Comparison of ENCODE assay signal across 20 mouse cellular contexts in the genomic region with DNA sequence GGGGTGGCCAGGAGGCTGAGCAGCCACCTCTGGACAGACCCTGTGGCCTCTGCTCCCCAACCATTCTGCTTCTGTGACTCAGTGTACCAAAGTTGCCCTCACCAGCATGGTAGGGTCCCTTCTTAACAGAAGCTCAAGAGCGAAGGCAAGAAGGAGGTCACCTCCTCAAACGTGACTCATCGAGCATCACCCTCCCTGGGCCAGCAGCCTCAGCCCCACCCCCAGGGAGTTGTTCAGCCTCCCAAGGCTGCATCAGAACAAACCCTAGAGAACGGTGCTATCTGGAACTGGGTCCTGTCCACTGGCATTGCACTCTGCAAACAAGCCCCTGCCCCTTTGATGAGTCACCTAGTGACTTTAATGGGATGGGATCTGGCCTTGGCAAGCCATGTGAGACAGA. TPM values are rescaled to one million over a fixed set of nuclear protein-coding genes. Genes with fewer than 3 reads are reported as not detected.
DNase-seq lines count a peak whose midpoint lies in the region; ATAC-seq lines count a peak whose summit lies in the region.
"Had no signal": no experiment of that assay in that cellular context is flagged by ENCODE, and none has a peak within 500 bp of the region (broad histone marks: within the 10 kb centered on the region; RNA-seq: fewer than 3 reads in every experiment).

No protein-coding gene starts in this region.

- ATAC-seq in intestine, embryonic 14.5 days (replicated peaks; ENCODE audit: low FRiP score, low TSS enrichment, low read depth) = peak; percentile 56
- no peak for ATAC-seq in intestine, embryonic 16.5 days
- ATAC-seq: forebrain, embryonic 16.5 days; hindbrain, embryonic 16.5 days had no signal

- no peak overlapping the region for H3K4me3 ChIP-seq in intestine, embryonic 14.5 days (ENCODE audit: low read depth, low read length)
- H3K4me3 ChIP-seq in intestine, embryonic 16.5 days (ENCODE audit: low read length) = no peak overlapping the region
- H3K4me3 ChIP-seq: liver, embryonic 13.5 days had no signal

- no peak for DNase-seq in intestine, embryonic 14.5 days (ENCODE audit: low spot score)
- peak; percentile 24 for DNase-seq in 416B (ENCODE audit: low read depth)
- peak; percentile 92 for DNase-seq in MN1 (ENCODE audit: low spot score)
- DNase-seq in adrenal gland, postnatal 25 days = peak; percentile 70
- no peak for DNase-seq in thymus, postnatal 25 days
- no peak for DNase-seq in thymus, postnatal 36 days
- DNase-seq: gastrocnemius, postnatal 10 days; kidney, postnatal 14 days; liver, embryonic 13.5 days; lung, postnatal 4 days; midbrain, embryonic 14.5 days; right cerebral cortex, postnatal 25 days had no signal

- H3K9ac ChIP-seq in intestine, embryonic 14.5 days (ENCODE audit: low read length) = no peak overlapping the region
- H3K9ac ChIP-seq in intestine, embryonic 16.5 days (ENCODE audit: low read depth, low read length) = no peak overlapping the region
- H3K9ac ChIP-seq: liver, embryonic 13.5 days had no signal

- peaks cover 3% of the 10 kb centered on the region; the same call in 1 of the 2 replicates for H3K4me1 ChIP-seq in intestine, embryonic 14.5 days (replicated peaks; ENCODE audit: control insufficient read depth, insufficient read depth, low read length)
- no peaks in the 10 kb centered on the region for H3K4me1 ChIP-seq in intestine, embryonic 16.5 days (ENCODE audit: control insufficient read depth, insufficient read depth, low read length)
- H3K4me1 ChIP-seq: liver, embryonic 13.5 days had no signal

- H3K27me3 ChIP-seq in intestine, embryonic 14.5 days (replicated peaks; ENCODE audit: control insufficient read depth, insufficient read depth, low read length) = no peaks in the 10 kb centered on the region
- H3K27me3 ChIP-seq in intestine, embryonic 16.5 days (replicated peaks; ENCODE audit: control insufficient read depth, insufficient read depth, low read length) = no peaks in the 10 kb centered on the region

- no peaks in the 10 kb centered on the region for H3K36me3 ChIP-seq in intestine, embryonic 14.5 days (ENCODE audit: control insufficient read depth, insufficient read depth, low read length)
- H3K36me3 ChIP-seq in intestine, embryonic 16.5 days (ENCODE audit: control insufficient read depth, insufficient read depth, low read length) = no peaks in the 10 kb centered on the region
- H3K36me3 ChIP-seq: liver, embryonic 13.5 days had no signal

- 72% methylated on average over 4 of the region's 4 CpGs for WGBS in intestine, embryonic 14.5 days
- 52% methylated on average over 4 of the region's 4 CpGs for WGBS in intestine, embryonic 16.5 days

- H3K27ac ChIP-seq in intestine, embryonic 14.5 days (ENCODE audit: low read depth) = no peak overlapping the region
- H3K27ac ChIP-seq in intestine, embryonic 16.5 days (ENCODE audit: low read length) = no peak overlapping the region
- H3K27ac ChIP-seq: liver, embryonic 13.5 days had no signal

- H3K9me3 ChIP-seq in intestine, embryonic 14.5 days (ENCODE audit: control insufficient read depth, low read length) = no peaks in the 10 kb centered on the region
- H3K9me3 ChIP-seq in intestine, embryonic 16.5 days (ENCODE audit: control insufficient read depth, low read length) = no peaks in the 10 kb centered on the region
- H3K9me3 ChIP-seq: liver, embryonic 13.5 days had no signal

- H3K4me2 ChIP-seq in intestine, embryonic 14.5 days (ENCODE audit: low read length) = no peak overlapping the region
- no peak overlapping the region for H3K4me2 ChIP-seq in intestine, embryonic 16.5 days (ENCODE audit: low read depth, low read length)
- H3K4me2 ChIP-seq: liver, embryonic 13.5 days had no signal

RNA-seq across cellular contexts. Expression of a gene that starts 5.8 kb away (rescaled TPM):
- not detected in 2 replicates for polyA plus RNA-seq in intestine, embryonic 14.5 days (2014; fragmentation: Nextera tagmentation; extraction: Ambion mirVana)
- not detected in 2 replicates for polyA plus RNA-seq in intestine, embryonic 16.5 days (2015; fragmentation: Nextera tagmentation; extraction: Ambion mirVana)
- total RNA-seq in adrenal gland, postnatal 25 days (2021) = not detected in 2 replicates
- total RNA-seq: gastrocnemius, postnatal 10 days; layer of hippocampus, postnatal 14 days; left cerebral cortex, postnatal 36 days had no signal
- polyA plus RNA-seq: cortical plate, adult 2 months; embryonic facial prominence, embryonic 14.5 days; forebrain, embryonic 16.5 days; heart, embryonic 16.5 days; liver, embryonic 13.5 days; midbrain, embryonic 14.5 days had no signal

RNA-seq across cellular contexts. Expression of a gene that starts 8.2 kb away (rescaled TPM):
- 1.1 TPM in 2 replicates for polyA plus RNA-seq in intestine, embryonic 14.5 days (2014; fragmentation: Nextera tagmentation; extraction: Ambion mirVana)
- polyA plus RNA-seq in intestine, embryonic 16.5 days (2015; fragmentation: Nextera tagmentation; extraction: Ambion mirVana) = 2.2 and 2.5 TPM in 2 replicates
- 1.0 and 1.3 TPM in 2 replicates for total RNA-seq in adrenal gland, postnatal 25 days (2021)

RNA-seq across cellular contexts. Expression of a gene that starts 25.1 kb away (rescaled TPM):
- polyA plus RNA-seq in intestine, embryonic 14.5 days (2014; fragmentation: Nextera tagmentation; extraction: Ambion mirVana) = 3.5 and 4.3 TPM in 2 replicates
- 8.9 and 9.1 TPM in 2 replicates for polyA plus RNA-seq in intestine, embryonic 16.5 days (2015; fragmentation: Nextera tagmentation; extraction: Ambion mirVana)
- 13.7 and 18.8 TPM in 2 replicates for total RNA-seq in adrenal gland, postnatal 25 days (2021)

Comparison
In these comparisons a context has a peak if more than half of its experiments do, and no peak if none do; other contexts are left out.
1. DNase-seq: peak in 416B (single experiment), MN1 (single experiment) and adrenal gland, postnatal 25 days (single experiment); none in intestine, embryonic 14.5 days (single experiment), thymus, postnatal 25 days (single experiment) and thymus, postnatal 36 days (0 of 2).